Mouse (Mus musculus) thymus, postnatal 36 days (tissue): ENCODE data around the gene Bckdha.
A peak's percentile ranks its signal among the peaks of the same experiment; 100 is the strongest.

Source experiments
- DNase-seq, 2 experiments: peaks; one replicate each; pipeline ENCODE4 v3.0.0; 2022; ENCODE audit warnings: mixed read lengths in 2 of 2

The Bckdha gene

GRCm38 (mm10) chr7:25681341-25682231 is 22.8 kb upstream of the Bckdha start:
- peak; percentile 60 to 78 for DNase-seq

- peak; percentile 96 to 99 for DNase-seq
These were observed 21.9 kb upstream of the Bckdha start, which contains the start of gene B9d2 for GRCm38 (mm10) chr7:25680514-25681258. TSS of gene B9d2 (plus strand) at chr7:25680780.

- peak; percentile 31 to 45 for DNase-seq
These were observed 21.2 kb upstream of the Bckdha start for GRCm38 (mm10) chr7:25679971-25680370.

- no peak for DNase-seq
These were observed 18.2 kb upstream of the Bckdha start for GRCm38 (mm10) chr7:25677013-25677412.

GRCm38 (mm10) chr7:25676085-25676781 is 17.5 kb upstream of the Bckdha start:
- DNase-seq = no peak

GRCm38 (mm10) chr7:25675405-25675804 is 16.6 kb upstream of the Bckdha start:
- no peak for DNase-seq

GRCm38 (mm10) chr7:25674719-25675300 is 16.0 kb upstream of the Bckdha start, which contains the start of gene Tmem91:
TSS of gene Tmem91 (minus strand) at chr7:25675166.
- DNase-seq = peak in 1 of 2 experiments; percentile 42

GRCm38 (mm10) chr7:25674297-25674696 is 15.5 kb upstream of the Bckdha start:
- no peak for DNase-seq

GRCm38 (mm10) chr7:25672442-25672841 is 13.7 kb upstream of the Bckdha start:
- DNase-seq = no peak

GRCm38 (mm10) chr7:25671686-25672085 is 12.9 kb upstream of the Bckdha start:
- DNase-seq = no peak

GRCm38 (mm10) chr7:25670096-25670495 is 11.3 kb upstream of the Bckdha start:
- DNase-seq = no peak

- no peak for DNase-seq
These were observed 10.8 kb upstream of the Bckdha start for GRCm38 (mm10) chr7:25669631-25670030.

GRCm38 (mm10) chr7:25669158-25669557 is 10.4 kb upstream of the Bckdha start:
- no peak for DNase-seq

GRCm38 (mm10) chr7:25666381-25666780 is 7.6 kb upstream of the Bckdha start:
- no peak for DNase-seq

- no peak for DNase-seq
These were observed 996 bp downstream of the Bckdha start for GRCm38 (mm10) chr7:25657785-25658184.

- DNase-seq = no peak
These were observed 3.0 kb downstream of the Bckdha start for GRCm38 (mm10) chr7:25655601-25656428.

- no peak for DNase-seq
These were observed 6.5 kb downstream of the Bckdha start for GRCm38 (mm10) chr7:25652244-25652759.

GRCm38 (mm10) chr7:25651281-25651680 is 7.5 kb downstream of the Bckdha start:
- peak; percentile 48 to 64 for DNase-seq

- DNase-seq = no peak
These were observed 8.9 kb downstream of the Bckdha start for GRCm38 (mm10) chr7:25649839-25650238.

- DNase-seq = peak; percentile 80 to 87
These were observed 11.1 kb downstream of the Bckdha start for GRCm38 (mm10) chr7:25647574-25648123.

GRCm38 (mm10) chr7:25645074-25645473 is 13.7 kb downstream of the Bckdha start:
- DNase-seq = peak; percentile 37 to 49
